Mouse (Mus musculus) CD8-positive naive resting alpha-beta T cell, adult 2 months (primary cell): ENCODE data around the gene Mb.

ENCODE experiments used
- DNase-seq, 2 experiments: peaks; one replicate each; pipeline ENCODE4 v3.0.0; 2022; ENCODE audit warnings: low read depth in 2 of 2, low spot score in 2 of 2

Gene Mb

GRCm38 (mm10) chr15:77050570-77050969, at the start of gene Mb:
TSS of gene Mb (minus strand) at chr15:77050670.
- DNase-seq = no peak

GRCm38 (mm10) chr15:77099756-77100155, 49.3 kb upstream of the Mb start:
- no peak for DNase-seq

GRCm38 (mm10) chr15:77097358-77097757, 46.9 kb upstream of the Mb start:
- DNase-seq = no peak

- no peak for DNase-seq
Observed at GRCm38 (mm10) chr15:77095216-77095615, 44.7 kb upstream of the Mb start.

GRCm38 (mm10) chr15:77094431-77094830, 44.0 kb upstream of the Mb start:
- DNase-seq = no peak

- DNase-seq = no peak
Observed at GRCm38 (mm10) chr15:77091394-77091793, 40.9 kb upstream of the Mb start.

- DNase-seq = no peak
Observed at GRCm38 (mm10) chr15:77090531-77090930, 40.1 kb upstream of the Mb start.

- DNase-seq = no peak
Observed at GRCm38 (mm10) chr15:77089249-77089648, 38.8 kb upstream of the Mb start.

- DNase-seq = no peak
Observed at GRCm38 (mm10) chr15:77086488-77086887, 36.0 kb upstream of the Mb start.

- DNase-seq = no peak
Observed at GRCm38 (mm10) chr15:77085818-77086217, 35.3 kb upstream of the Mb start.

GRCm38 (mm10) chr15:77081454-77081853, 31.0 kb upstream of the Mb start:
- DNase-seq = no peak

GRCm38 (mm10) chr15:77080684-77081254, 30.3 kb upstream of the Mb start:
- no peak for DNase-seq

- no peak for DNase-seq
Observed at GRCm38 (mm10) chr15:77079890-77080361, 29.5 kb upstream of the Mb start.

- DNase-seq = no peak
Observed at GRCm38 (mm10) chr15:77079256-77079822, 28.9 kb upstream of the Mb start.

GRCm38 (mm10) chr15:77078786-77079185, 28.3 kb upstream of the Mb start:
- no peak for DNase-seq

GRCm38 (mm10) chr15:77077906-77078305, 27.4 kb upstream of the Mb start:
- DNase-seq = no peak

GRCm38 (mm10) chr15:77076523-77076922, 26.1 kb upstream of the Mb start:
- no peak for DNase-seq

- DNase-seq = no peak
Observed at GRCm38 (mm10) chr15:77072556-77073163, 22.2 kb upstream of the Mb start.

GRCm38 (mm10) chr15:77071501-77071900, 21.0 kb upstream of the Mb start:
- peak; percentile 51 to 68 for DNase-seq

- DNase-seq = no peak
Observed at GRCm38 (mm10) chr15:77070745-77071268, 20.3 kb upstream of the Mb start.

GRCm38 (mm10) chr15:77069019-77069418, 18.5 kb upstream of the Mb start:
- DNase-seq = no peak

GRCm38 (mm10) chr15:77068439-77068861, 18.0 kb upstream of the Mb start:
- no peak for DNase-seq
